Mouse (Mus musculus): ENCODE results near the gene Cd3g. TPM values are rescaled to one million over a fixed set of nuclear protein-coding genes. Genes with fewer than 3 reads are reported as not detected.

Gene Cd3g
- polyA plus RNA-seq, 1 experiment from 2014 or later, result not detected

DNA sequence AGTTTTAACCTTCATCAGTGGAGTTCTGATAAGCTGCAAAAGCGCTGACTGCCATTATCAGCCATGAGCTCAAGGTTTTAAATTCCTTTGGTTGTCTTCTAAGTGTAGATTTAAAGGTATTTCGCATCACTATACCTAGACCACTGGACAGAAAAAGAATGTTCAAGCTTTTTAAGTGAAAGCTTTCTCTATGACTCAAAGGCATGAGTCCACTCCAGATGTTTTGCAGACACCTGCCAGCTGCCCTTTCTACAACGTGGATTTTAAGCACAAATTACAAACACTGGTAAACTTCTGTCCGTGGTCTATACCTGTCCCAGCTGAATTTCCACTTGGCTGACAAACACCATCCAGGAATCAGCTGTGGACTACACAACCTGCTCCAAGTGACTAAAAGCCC, 14.7 kb upstream of the Cd3g start:
- Histone ChIP-seq H3K9ac (ENCODE audit: low read depth, low read length) (no peak overlapping the region), H3K4me3 (ENCODE audit: low read depth, low read length) (no peak overlapping the region), H3K4me2 (ENCODE audit: low read length) (no peak overlapping the region), H3K4me1 (ENCODE audit: control insufficient read depth, insufficient read depth, low read length) (no peaks in the 10 kb centered on the region), H3K27ac (ENCODE audit: low read length) (no peak overlapping the region), H3K9me3 (replicated peaks; ENCODE audit: control insufficient read depth, low read length, poor library complexity, severe bottlenecking) (no peaks in the 10 kb centered on the region), H3K36me3 (ENCODE audit: control insufficient read depth, insufficient read depth, low read length) (no peaks in the 10 kb centered on the region), H3K27me3 (ENCODE audit: control insufficient read depth, insufficient read depth, low read depth, low read length) (no peaks in the 10 kb centered on the region)
- 85% methylated on average over 4 of the region's 4 CpGs for WGBS
- ATAC-seq, result no peak

DNA sequence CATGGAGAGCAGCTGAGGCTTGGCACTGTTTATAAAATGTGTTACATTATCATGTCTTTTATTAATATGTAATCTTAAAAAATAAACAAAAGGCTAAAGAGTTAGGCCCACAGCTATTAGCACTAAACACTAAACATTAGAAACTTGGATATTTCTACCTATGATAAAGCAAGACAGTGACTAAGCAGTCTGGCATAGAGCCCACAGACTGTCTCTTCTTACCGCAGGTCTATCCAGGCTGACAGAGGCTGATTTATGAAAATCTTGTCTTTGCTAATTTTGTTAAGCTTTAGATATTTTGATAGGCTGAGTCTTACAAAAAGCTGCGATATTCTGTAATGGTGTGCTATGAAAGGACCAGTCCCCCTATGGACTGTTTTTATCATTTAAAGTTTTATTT, 13.0 kb upstream of the Cd3g start:
- no peak for ATAC-seq
- Histone ChIP-seq H3K27ac (ENCODE audit: low read length) (no peak overlapping the region), H3K27me3 (ENCODE audit: control insufficient read depth, insufficient read depth, low read depth, low read length) (no peaks in the 10 kb centered on the region), H3K4me2 (ENCODE audit: low read length) (no peak overlapping the region), H3K9ac (ENCODE audit: low read depth, low read length) (no peak overlapping the region), H3K4me3 (ENCODE audit: low read depth, low read length) (no peak overlapping the region), H3K36me3 (ENCODE audit: control insufficient read depth, insufficient read depth, low read length) (no peaks in the 10 kb centered on the region), H3K9me3 (replicated peaks; ENCODE audit: control insufficient read depth, low read length, poor library complexity, severe bottlenecking) (no peaks in the 10 kb centered on the region), H3K4me1 (ENCODE audit: control insufficient read depth, insufficient read depth, low read length) (no peaks in the 10 kb centered on the region)
- WGBS, result 94% methylated on average over 2 of the region's 2 CpGs

DNA sequence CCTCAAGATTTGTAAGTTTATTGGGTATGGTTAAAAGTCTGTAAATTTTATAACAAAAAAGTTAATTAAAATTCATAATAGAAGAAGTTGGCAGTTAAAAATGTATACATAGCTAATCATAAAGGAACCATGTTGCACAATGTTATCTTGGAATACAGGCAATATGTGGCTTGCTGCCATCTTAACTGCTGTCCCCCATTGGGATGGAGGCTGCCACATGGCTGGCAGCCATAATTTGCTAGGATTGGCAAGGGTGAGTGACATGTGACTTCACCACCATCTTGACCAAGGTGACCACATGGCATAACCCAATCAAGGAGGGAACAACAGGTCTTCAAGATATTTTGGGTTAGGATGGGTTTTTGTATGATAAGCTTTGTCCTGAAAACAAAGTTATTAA, 12.0 kb upstream of the Cd3g start:
- no peak overlapping the region for H3K4me2 ChIP-seq (ENCODE audit: low read length)
- no peaks in the 10 kb centered on the region for H3K27me3 ChIP-seq (ENCODE audit: control insufficient read depth, insufficient read depth, low read depth, low read length)
- no peak overlapping the region for H3K9ac ChIP-seq (ENCODE audit: low read depth, low read length)
- no peaks in the 10 kb centered on the region for H3K9me3 ChIP-seq (replicated peaks; ENCODE audit: control insufficient read depth, low read length, poor library complexity, severe bottlenecking)
- ATAC-seq, result no peak
- H3K4me1 ChIP-seq (ENCODE audit: control insufficient read depth, insufficient read depth, low read length), result no peaks in the 10 kb centered on the region
- no peak overlapping the region for H3K4me3 ChIP-seq (ENCODE audit: low read depth, low read length)
- H3K36me3 ChIP-seq (ENCODE audit: control insufficient read depth, insufficient read depth, low read length), result no peaks in the 10 kb centered on the region
- H3K27ac ChIP-seq (ENCODE audit: low read length), result no peak overlapping the region

- WGBS, result 81% methylated on average over 2 of the region's 2 CpGs
- no peak for ATAC-seq
- H3K4me2 ChIP-seq (ENCODE audit: low read length), result no peak overlapping the region
- no peak overlapping the region for H3K9ac ChIP-seq (ENCODE audit: low read depth, low read length)
- no peak overlapping the region for H3K4me3 ChIP-seq (ENCODE audit: low read depth, low read length)
- no peak overlapping the region for H3K27ac ChIP-seq (ENCODE audit: low read length)
- no peaks in the 10 kb centered on the region for H3K4me1 ChIP-seq (ENCODE audit: control insufficient read depth, insufficient read depth, low read length)
- H3K9me3 ChIP-seq (replicated peaks; ENCODE audit: control insufficient read depth, low read length, poor library complexity, severe bottlenecking), result no peaks in the 10 kb centered on the region
- H3K27me3 ChIP-seq (ENCODE audit: control insufficient read depth, insufficient read depth, low read depth, low read length), result no peaks in the 10 kb centered on the region
- no peaks in the 10 kb centered on the region for H3K36me3 ChIP-seq (ENCODE audit: control insufficient read depth, insufficient read depth, low read length)
Observed at GRCm38 (mm10) chr9:44991821-44992220, 11.6 kb upstream of the Cd3g start.

DNA sequence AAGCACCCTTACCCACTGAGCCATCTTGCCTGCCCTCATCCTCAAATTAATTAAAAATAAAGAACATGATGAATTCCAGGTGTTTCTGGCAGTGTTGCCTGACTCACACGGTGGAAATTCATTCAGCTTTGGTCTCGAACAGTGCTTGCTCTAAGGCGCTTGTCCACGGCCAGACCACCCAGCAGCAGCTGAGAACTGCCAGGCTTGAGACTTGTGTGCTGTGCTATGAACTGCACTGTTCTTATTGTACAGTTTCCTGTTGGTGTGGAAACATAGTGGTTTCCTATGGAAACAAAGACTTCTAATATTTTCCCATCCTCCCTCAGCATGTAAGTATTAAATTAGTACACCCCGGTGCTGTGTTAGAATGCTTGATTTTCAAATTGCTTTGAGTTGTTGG, 6.7 kb upstream of the Cd3g start:
- Histone ChIP-seq H3K9ac (ENCODE audit: low read depth, low read length) (no peak overlapping the region), H3K9me3 (replicated peaks; ENCODE audit: control insufficient read depth, low read length, poor library complexity, severe bottlenecking) (no peaks in the 10 kb centered on the region), H3K4me3 (ENCODE audit: low read depth, low read length) (no peak overlapping the region), H3K36me3 (ENCODE audit: control insufficient read depth, insufficient read depth, low read length) (no peaks in the 10 kb centered on the region), H3K27ac (ENCODE audit: low read length) (no peak overlapping the region), H3K4me1 (ENCODE audit: control insufficient read depth, insufficient read depth, low read length) (no peaks in the 10 kb centered on the region), H3K27me3 (ENCODE audit: control insufficient read depth, insufficient read depth, low read depth, low read length) (no peaks in the 10 kb centered on the region), H3K4me2 (ENCODE audit: low read length) (no peak overlapping the region)
- 76% methylated on average over 5 of the region's 5 CpGs for WGBS
- no peak for ATAC-seq

DNA sequence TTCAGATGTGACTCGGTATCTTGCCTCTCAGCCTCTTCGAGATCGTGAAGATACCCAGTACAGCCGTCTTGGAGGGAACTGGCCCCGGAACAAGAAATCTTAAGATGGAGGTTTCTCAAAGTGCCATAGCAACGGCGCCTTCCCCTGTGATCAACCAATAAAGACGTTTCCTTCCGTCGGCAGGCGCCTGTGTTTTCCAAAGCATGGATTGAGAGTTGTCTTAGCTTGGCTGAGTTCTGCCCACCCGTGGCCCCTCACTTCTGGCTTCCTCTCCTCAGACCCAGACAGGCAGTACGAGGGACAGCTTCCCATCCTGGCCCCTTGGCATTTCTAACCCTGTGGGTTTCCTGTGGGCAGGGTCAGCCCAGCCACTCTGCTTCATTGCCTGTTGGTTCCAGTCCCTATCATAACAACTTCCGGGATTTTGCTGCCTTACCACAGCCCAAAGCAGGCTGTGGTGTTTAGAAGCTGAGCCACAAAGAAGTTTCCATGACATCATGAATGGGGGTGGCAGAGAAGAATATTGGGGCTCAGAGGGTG, 6.1 kb upstream of the Cd3g start:
- Histone ChIP-seq H3K4me1 (ENCODE audit: control insufficient read depth, insufficient read depth, low read length) (no peaks in the 10 kb centered on the region), H3K9me3 (replicated peaks; ENCODE audit: control insufficient read depth, low read length, poor library complexity, severe bottlenecking) (no peaks in the 10 kb centered on the region), H3K27me3 (ENCODE audit: control insufficient read depth, insufficient read depth, low read depth, low read length) (no peaks in the 10 kb centered on the region), H3K9ac (ENCODE audit: low read depth, low read length) (no peak overlapping the region), H3K4me3 (ENCODE audit: low read depth, low read length) (no peak overlapping the region), H3K27ac (ENCODE audit: low read length) (no peak overlapping the region), H3K4me2 (ENCODE audit: low read length) (no peak overlapping the region), H3K36me3 (ENCODE audit: control insufficient read depth, insufficient read depth, low read length) (no peaks in the 10 kb centered on the region)
- ATAC-seq, result no peak
- 50% methylated on average over 14 of the region's 14 CpGs for WGBS

DNA sequence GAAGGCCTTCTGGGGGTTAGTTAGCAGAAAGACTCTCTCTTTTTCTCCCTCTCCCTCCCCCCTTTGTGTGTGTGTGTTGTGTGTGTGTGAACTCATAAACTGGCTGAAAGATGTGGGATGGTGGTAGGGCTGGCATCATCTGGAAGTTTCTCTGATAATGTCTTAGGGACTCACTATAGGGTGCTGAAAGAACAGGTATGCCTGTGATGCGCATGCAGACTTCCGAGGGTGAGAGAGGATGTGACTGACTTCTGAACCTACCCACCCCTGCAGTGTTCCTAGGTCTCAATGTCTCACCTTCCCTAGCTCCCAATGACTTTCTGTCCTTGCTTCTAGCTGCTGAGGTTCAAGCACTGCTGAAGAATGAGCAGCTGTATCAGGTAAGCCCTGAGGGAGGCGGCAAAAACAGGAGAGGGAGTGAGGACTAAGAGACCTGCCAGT, 5.5 kb upstream of the Cd3g start:
- Histone ChIP-seq H3K4me2 (ENCODE audit: low read length) (no peak overlapping the region), H3K27ac (ENCODE audit: low read length) (no peak overlapping the region), H3K9ac (ENCODE audit: low read depth, low read length) (no peak overlapping the region), H3K4me1 (ENCODE audit: control insufficient read depth, insufficient read depth, low read length) (no peaks in the 10 kb centered on the region), H3K9me3 (replicated peaks; ENCODE audit: control insufficient read depth, low read length, poor library complexity, severe bottlenecking) (no peaks in the 10 kb centered on the region), H3K27me3 (ENCODE audit: control insufficient read depth, insufficient read depth, low read depth, low read length) (no peaks in the 10 kb centered on the region), H3K4me3 (ENCODE audit: low read depth, low read length) (no peak overlapping the region), H3K36me3 (ENCODE audit: control insufficient read depth, insufficient read depth, low read length) (no peaks in the 10 kb centered on the region)
- no peak for ATAC-seq
- 87% methylated on average over 3 of the region's 3 CpGs for WGBS

- 82% methylated on average over 2 of the region's 2 CpGs for WGBS
- H3K4me3 ChIP-seq (ENCODE audit: low read depth, low read length), result no peak overlapping the region
Observed at GRCm38 (mm10) chr9:44983001-44983400, 2.8 kb upstream of the Cd3g start.

DNA sequence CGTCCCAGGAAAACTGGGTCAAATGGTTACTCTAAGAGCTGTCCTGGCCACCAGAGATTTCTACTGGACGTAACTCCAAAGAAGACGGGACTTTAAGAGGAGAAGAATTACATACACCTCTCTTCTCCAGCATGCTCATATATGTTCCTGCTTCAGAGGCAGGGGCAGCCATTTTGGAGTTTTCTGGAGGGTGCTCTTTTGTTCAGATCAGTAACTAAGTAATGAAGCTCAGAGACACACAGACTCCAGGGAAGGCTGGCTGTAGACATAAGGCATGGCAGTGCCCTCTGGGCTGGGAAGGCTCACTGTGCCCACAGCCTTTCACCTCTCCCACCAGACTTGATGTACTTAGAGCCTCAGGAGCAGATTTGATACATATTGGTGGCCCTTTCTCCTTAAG, 2.3 kb upstream of the Cd3g start:
- H3K4me3 ChIP-seq (ENCODE audit: low read depth, low read length), result no peak overlapping the region
- no peaks in the 10 kb centered on the region for H3K36me3 ChIP-seq (ENCODE audit: control insufficient read depth, insufficient read depth, low read length)
- H3K27me3 ChIP-seq (ENCODE audit: control insufficient read depth, insufficient read depth, low read depth, low read length), result no peaks in the 10 kb centered on the region
- no peak overlapping the region for H3K9ac ChIP-seq (ENCODE audit: low read depth, low read length)
- H3K9me3 ChIP-seq (replicated peaks; ENCODE audit: control insufficient read depth, low read length, poor library complexity, severe bottlenecking), result no peaks in the 10 kb centered on the region
- ATAC-seq, result no peak
- no peak overlapping the region for H3K27ac ChIP-seq (ENCODE audit: low read length)
- 83% methylated on average over 3 of the region's 3 CpGs for WGBS
- H3K4me1 ChIP-seq (ENCODE audit: control insufficient read depth, insufficient read depth, low read length), result no peaks in the 10 kb centered on the region
- H3K4me2 ChIP-seq (ENCODE audit: low read length), result no peak overlapping the region

More at GRCm38 (mm10) chr9:44983001-44983400, 2.8 kb upstream of the Cd3g start:
- no peaks in the 10 kb centered on the region for H3K9me3 ChIP-seq (replicated peaks; ENCODE audit: control insufficient read depth, low read length, poor library complexity, severe bottlenecking)
- no peak for ATAC-seq
- no peak overlapping the region for H3K27ac ChIP-seq (ENCODE audit: low read length)
- no peaks in the 10 kb centered on the region for H3K27me3 ChIP-seq (ENCODE audit: control insufficient read depth, insufficient read depth, low read depth, low read length)
- H3K4me2 ChIP-seq (ENCODE audit: low read length), result no peak overlapping the region
- no peaks in the 10 kb centered on the region for H3K4me1 ChIP-seq (ENCODE audit: control insufficient read depth, insufficient read depth, low read length)
- H3K36me3 ChIP-seq (ENCODE audit: control insufficient read depth, insufficient read depth, low read length), result no peaks in the 10 kb centered on the region
- no peak overlapping the region for H3K9ac ChIP-seq (ENCODE audit: low read depth, low read length)

Data from midbrain, embryonic 16.5 days (tissue).